Mouse (Mus musculus) stomach, embryonic 15.5 days (tissue): ENCODE results near the gene Enox1. TPM values are rescaled to one million over a fixed set of nuclear protein-coding genes. Genes with fewer than 3 reads are reported as not detected.

Source experiments
- ATAC-seq: fragments of 200-750 bp; cut with Nextera tagmentation; 2 replicates; pipeline ENCODE4 v1.8.0; 2017; ENCODE audit warnings: low read depth, moderate number of reproducible peaks, moderate TSS enrichment; ENCODE audit not compliant: insufficient read depth, low FRiP score
- H3K27ac ChIP-seq: fragments of 300-500 bp; sonication (generic); 2 replicates; pipeline ENCODE4 v1.5.1; 2015; ENCODE audit warnings: mild to moderate bottlenecking, inconsistent platforms
- H3K27me3 ChIP-seq: fragments of 300-500 bp; sonication (generic); replicated peaks from 2 replicates; pipeline ENCODE4 v1.6.1; 2015; ENCODE audit warnings: inconsistent platforms
- H3K36me3 ChIP-seq: fragments of 300-500 bp; sonication (generic); 2 replicates; pipeline ENCODE4 v1.6.1; 2015; ENCODE audit warnings: inconsistent platforms
- H3K4me1 ChIP-seq: fragments of 300-500 bp; sonication (generic); 2 replicates; pipeline ENCODE4 v1.6.1; 2015; ENCODE audit warnings: inconsistent platforms
- H3K4me2 ChIP-seq: fragments of 300-500 bp; sonication (generic); 2 replicates; pipeline ENCODE4 v1.6.1; 2015; ENCODE audit warnings: mild to moderate bottlenecking, inconsistent platforms
- H3K4me3 ChIP-seq: fragments of 300-500 bp; sonication (generic); replicated peaks from 2 replicates; pipeline ENCODE4 v1.5.1; 2015; ENCODE audit warnings: inconsistent platforms
- H3K9ac ChIP-seq: fragments of 300-500 bp; sonication (generic); 2 replicates; pipeline ENCODE4 v1.6.1; 2015; ENCODE audit warnings: inconsistent platforms
- H3K9me3 ChIP-seq: fragments of 300-500 bp; sonication (generic); 2 replicates; pipeline ENCODE4 v1.6.1; 2016; ENCODE audit warnings: inconsistent platforms
- WGBS: fragments of 180-500 bp; shearing (Covaris S2); methylation state at CpG from one replicate; pipeline ENCODE4 v1.1.7; 2015; 5-methylcytosine and 5-hydroxymethylcytosine counted together
- polyA plus RNA-seq: library from polyadenylated mRNA; unstranded; fragments of >200 nt; fragmentation: Nextera tagmentation; extraction: Ambion mirVana; gene quantifications from 2 replicates; pipeline ENCODE4 v1.2.1, GENCODE M21; 2015

Enox1 gene
- polyA plus RNA-seq, 1 experiment from 2014 or later: 6.2 TPM

DNA sequence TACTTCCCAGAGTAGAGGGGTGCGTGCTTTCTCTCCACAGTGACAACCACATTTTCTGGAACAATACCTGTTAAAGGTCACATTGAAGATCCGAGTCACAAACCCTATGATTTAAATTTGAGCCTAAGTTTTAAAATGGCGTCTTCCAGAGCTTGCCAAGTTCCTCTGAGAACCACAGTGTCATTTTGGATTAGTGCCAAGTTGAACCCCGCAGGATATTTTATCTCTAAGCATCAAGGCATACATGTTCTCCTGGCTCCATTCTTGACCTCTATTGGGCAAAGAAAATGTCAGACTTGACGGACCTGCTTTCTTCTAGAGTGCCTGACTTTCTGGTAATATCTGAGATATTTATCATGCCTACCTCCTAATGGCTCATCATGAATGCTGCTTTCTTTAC, 282.9 kb downstream of the Enox1 start:
- Histone ChIP-seq H3K9me3 (no peaks in the 10 kb centered on the region), H3K4me2 (no peak overlapping the region), H3K9ac (no peak overlapping the region), H3K4me1 (no peaks in the 10 kb centered on the region), H3K36me3 (no peaks in the 10 kb centered on the region), H3K4me3 (no peak overlapping the region), H3K27ac (no peak overlapping the region), H3K27me3 (no peaks in the 10 kb centered on the region)
- WGBS: 72% methylated on average over 5 of the region's 5 CpGs
- no peak for ATAC-seq

GRCm38 (mm10) chr14:77440805-77441204, 284.2 kb downstream of the Enox1 start:
- H3K4me3 ChIP-seq: no peak overlapping the region
- ATAC-seq: no peak
- 63% methylated on average over 7 of the region's 7 CpGs for WGBS
- no peak overlapping the region for H3K27ac ChIP-seq
- H3K36me3 ChIP-seq: no peaks in the 10 kb centered on the region
- H3K4me2 ChIP-seq: no peak overlapping the region
- no peak overlapping the region for H3K9ac ChIP-seq
- no peaks in the 10 kb centered on the region for H3K9me3 ChIP-seq
- no peaks in the 10 kb centered on the region for H3K27me3 ChIP-seq
- H3K4me1 ChIP-seq: no peaks in the 10 kb centered on the region

DNA sequence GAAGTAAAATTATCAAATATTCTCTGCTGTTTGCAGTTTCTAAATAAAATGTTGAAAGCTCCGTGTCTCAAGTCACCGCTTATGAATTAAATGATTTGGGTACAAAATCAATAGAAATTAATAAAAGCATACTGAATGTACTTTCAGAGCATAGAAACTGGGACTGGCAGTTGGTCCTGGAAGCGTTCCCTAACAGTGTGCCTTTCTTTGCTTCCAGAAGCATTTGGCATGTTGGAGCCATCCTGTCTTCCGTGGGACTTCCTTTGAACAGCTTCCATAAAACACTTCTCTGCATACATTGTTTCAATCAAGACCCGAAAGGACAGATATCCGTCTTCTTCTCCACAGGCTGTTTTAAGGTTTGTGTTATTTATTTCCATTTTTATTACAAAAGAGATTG, 285.0 kb downstream of the Enox1 start:
- H3K4me1 ChIP-seq: no peaks in the 10 kb centered on the region
- no peaks in the 10 kb centered on the region for H3K9me3 ChIP-seq
- H3K4me2 ChIP-seq: no peak overlapping the region
- H3K4me3 ChIP-seq: no peak overlapping the region
- no peak overlapping the region for H3K9ac ChIP-seq
- H3K27me3 ChIP-seq: no peaks in the 10 kb centered on the region
- ATAC-seq: no peak
- no peak overlapping the region for H3K27ac ChIP-seq
- no peaks in the 10 kb centered on the region for H3K36me3 ChIP-seq
- WGBS: 89% methylated on average over 6 of the region's 6 CpGs

- Histone ChIP-seq H3K4me3 (no peak overlapping the region), H3K4me1 (no peaks in the 10 kb centered on the region), H3K9ac (no peak overlapping the region), H3K27me3 (no peaks in the 10 kb centered on the region), H3K4me2 (no peak overlapping the region), H3K27ac (no peak overlapping the region), H3K36me3 (no peaks in the 10 kb centered on the region), H3K9me3 (no peaks in the 10 kb centered on the region)
- ATAC-seq: no peak
- WGBS: 64% methylated on average over 4 of the region's 4 CpGs
Measured at GRCm38 (mm10) chr14:77448001-77448400, 291.4 kb downstream of the Enox1 start.

DNA sequence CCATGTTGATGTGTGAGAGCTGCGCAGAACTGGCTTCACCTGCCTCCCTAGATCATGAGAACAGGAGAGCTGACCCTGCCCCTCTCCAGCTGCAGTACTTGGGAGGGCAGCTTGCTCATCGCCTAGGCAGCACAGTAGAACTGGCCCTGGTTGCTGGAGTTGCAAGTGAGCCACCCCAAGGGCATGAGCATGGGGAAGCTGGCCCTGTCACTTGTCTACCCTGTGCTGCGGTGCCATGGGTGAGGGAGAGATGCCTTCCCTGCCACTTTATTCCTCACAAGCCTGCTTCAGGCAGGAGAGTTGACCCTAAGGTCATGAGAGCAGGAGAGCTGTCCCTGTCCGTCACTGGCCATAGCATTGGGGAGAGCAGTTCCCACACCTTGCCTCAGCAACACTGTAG, 295.4 kb downstream of the Enox1 start:
- Histone ChIP-seq H3K4me3 (no peak overlapping the region), H3K4me2 (no peak overlapping the region), H3K9ac (no peak overlapping the region), H3K36me3 (no peaks in the 10 kb centered on the region), H3K27me3 (no peaks in the 10 kb centered on the region), H3K4me1 (no peaks in the 10 kb centered on the region), H3K27ac (no peak overlapping the region), H3K9me3 (no peaks in the 10 kb centered on the region)
- no peak for ATAC-seq
- WGBS: 94% methylated on average over 4 of the region's 4 CpGs

DNA sequence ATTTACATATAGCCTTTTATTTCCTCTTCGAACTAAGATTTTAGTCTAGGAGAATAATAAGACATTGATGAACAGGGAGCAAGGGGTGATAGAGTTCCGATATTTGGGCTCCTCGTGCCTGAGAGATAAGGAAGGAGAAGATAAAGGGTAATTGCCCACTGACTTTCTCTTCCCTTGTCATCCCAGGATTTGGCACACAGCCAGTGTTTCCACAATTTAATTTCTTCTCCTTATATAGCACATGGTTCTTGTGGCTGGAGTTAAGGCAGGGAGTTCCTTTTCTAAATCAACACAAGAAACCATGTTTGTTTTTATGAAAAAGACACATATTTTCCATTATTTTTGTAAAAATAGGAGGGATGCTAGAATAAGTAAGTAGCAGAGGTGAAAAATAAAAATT, 299.5 kb downstream of the Enox1 start:
- Histone ChIP-seq H3K9me3 (no peaks in the 10 kb centered on the region), H3K4me1 (0 out of 2 replicates have a peak, but pooled peaks cover 4% of the 10 kb centered on the region), H3K9ac (no peak overlapping the region), H3K27me3 (no peaks in the 10 kb centered on the region), H3K4me2 (no peak overlapping the region), H3K27ac (no peak overlapping the region), H3K4me3 (no peak overlapping the region), H3K36me3 (no peaks in the 10 kb centered on the region)
- WGBS: 36% methylated on average over 3 of the region's 3 CpGs
- ATAC-seq: no peak

GRCm38 (mm10) chr14:77456876-77457275, 300.3 kb downstream of the Enox1 start:
- H3K9ac ChIP-seq: no peak overlapping the region
- H3K4me1 ChIP-seq: 0 out of 2 replicates have a peak, but pooled peaks cover 4% of the 10 kb centered on the region
- no peaks in the 10 kb centered on the region for H3K36me3 ChIP-seq
- no peak for ATAC-seq
- 42% methylated on average over 7 of the region's 7 CpGs for WGBS
- H3K4me2 ChIP-seq: no peak overlapping the region
- no peak overlapping the region for H3K27ac ChIP-seq
- no peaks in the 10 kb centered on the region for H3K9me3 ChIP-seq
- no peaks in the 10 kb centered on the region for H3K27me3 ChIP-seq
- H3K4me3 ChIP-seq: no peak overlapping the region

DNA sequence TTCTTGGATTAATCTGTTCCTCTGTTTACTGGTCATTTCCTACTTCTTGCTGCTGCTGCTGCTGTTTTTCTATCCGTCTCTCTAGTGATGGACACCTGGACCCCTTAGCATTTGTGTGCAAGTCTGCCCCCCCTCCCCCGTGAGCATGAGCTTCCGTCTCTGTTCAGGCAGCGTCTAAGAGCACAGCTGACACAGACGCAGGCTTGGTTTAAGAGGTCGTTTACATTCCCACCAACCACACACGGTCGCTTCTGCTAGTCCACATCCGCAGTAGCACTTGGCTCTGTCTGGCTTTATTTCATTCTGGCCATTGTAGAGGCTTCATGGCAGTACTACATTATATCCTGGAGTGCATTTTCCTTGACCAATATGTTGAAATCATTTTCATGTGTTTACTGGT, 301.7 kb downstream of the Enox1 start:
- Histone ChIP-seq H3K4me2 (no peak overlapping the region), H3K9me3 (no peaks in the 10 kb centered on the region), H3K27me3 (no peaks in the 10 kb centered on the region), H3K9ac (no peak overlapping the region), H3K4me1 (0 out of 2 replicates have a peak, but pooled peaks cover 4% of the 10 kb centered on the region), H3K27ac (no peak overlapping the region), H3K4me3 (no peak overlapping the region), H3K36me3 (no peaks in the 10 kb centered on the region)
- 14% methylated on average over 9 of the region's 9 CpGs for WGBS
- ATAC-seq: no peak

DNA sequence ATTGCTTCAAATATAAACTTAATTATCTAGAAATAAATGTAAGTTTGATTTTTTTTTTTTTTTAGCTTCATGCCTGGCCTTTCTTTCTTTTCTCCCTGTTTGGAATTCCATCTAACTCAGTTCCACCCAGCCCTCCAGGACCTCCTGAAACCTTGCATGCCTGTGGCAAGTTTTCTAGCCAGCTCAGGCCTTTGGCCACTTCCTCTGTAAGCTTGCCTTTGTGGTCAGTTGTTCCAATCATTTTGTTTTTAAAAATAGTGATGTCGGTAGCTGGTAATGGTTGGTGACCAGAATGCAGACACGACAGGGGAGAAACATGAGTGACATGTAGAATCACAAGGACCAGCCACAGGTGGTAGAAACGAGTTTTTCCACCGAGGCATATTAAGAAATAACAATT, 307.4 kb downstream of the Enox1 start:
- Histone ChIP-seq H3K27ac (no peak overlapping the region), H3K36me3 (no peaks in the 10 kb centered on the region), H3K4me2 (no peak overlapping the region), H3K27me3 (no peaks in the 10 kb centered on the region), H3K9me3 (no peaks in the 10 kb centered on the region), H3K4me1 (no peaks in the 10 kb centered on the region), H3K9ac (no peak overlapping the region), H3K4me3 (no peak overlapping the region)
- 76% methylated on average over 4 of the region's 4 CpGs for WGBS
- ATAC-seq: no peak

DNA sequence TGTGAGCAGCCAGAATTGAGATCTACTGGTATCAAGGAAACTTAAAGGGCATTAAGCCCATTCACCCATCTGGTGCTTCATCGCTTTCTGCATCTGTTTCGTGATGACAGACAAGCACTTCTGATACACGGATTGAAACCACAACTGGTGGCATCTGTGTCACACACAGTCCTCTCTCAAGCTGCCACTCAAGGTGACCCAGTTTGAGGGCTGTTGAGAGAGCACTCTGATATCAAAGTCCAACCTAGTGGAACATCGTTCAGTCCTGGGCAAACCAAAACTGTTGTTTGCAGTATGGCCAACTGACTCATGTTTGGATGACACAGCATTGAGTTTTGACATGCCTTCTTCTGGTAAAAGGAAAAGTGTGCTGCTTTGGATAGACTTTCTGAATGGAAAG, 308.2 kb downstream of the Enox1 start:
- WGBS: 87% methylated on average over 4 of the region's 4 CpGs
- H3K36me3 ChIP-seq: no peaks in the 10 kb centered on the region
- no peak for ATAC-seq

GRCm38 (mm10) chr14:77470577-77470976, 314.0 kb downstream of the Enox1 start:
- Histone ChIP-seq H3K4me2 (no peak overlapping the region), H3K4me3 (no peak overlapping the region), H3K27me3 (no peaks in the 10 kb centered on the region), H3K36me3 (no peaks in the 10 kb centered on the region), H3K9me3 (no peaks in the 10 kb centered on the region), H3K9ac (no peak overlapping the region), H3K27ac (no peak overlapping the region), H3K4me1 (no peaks in the 10 kb centered on the region)
- 86% methylated on average over 3 of the region's 3 CpGs for WGBS
- ATAC-seq: no peak

More for the DNA sequence above, 308.2 kb downstream of the Enox1 start:
- Histone ChIP-seq H3K9me3 (no peaks in the 10 kb centered on the region), H3K4me2 (no peak overlapping the region), H3K4me3 (no peak overlapping the region), H3K27me3 (no peaks in the 10 kb centered on the region), H3K4me1 (no peaks in the 10 kb centered on the region), H3K27ac (no peak overlapping the region), H3K9ac (no peak overlapping the region)

GRCm38 (mm10) chr14:77473501-77473900, 316.9 kb downstream of the Enox1 start:
- Histone ChIP-seq H3K4me2 (no peak overlapping the region), H3K4me3 (no peak overlapping the region), H3K27me3 (no peaks in the 10 kb centered on the region), H3K9ac (no peak overlapping the region), H3K4me1 (no peaks in the 10 kb centered on the region), H3K27ac (no peak overlapping the region), H3K9me3 (no peaks in the 10 kb centered on the region), H3K36me3 (no peaks in the 10 kb centered on the region)
- no peak for ATAC-seq
- 84% methylated on average over 4 of the region's 4 CpGs for WGBS

DNA sequence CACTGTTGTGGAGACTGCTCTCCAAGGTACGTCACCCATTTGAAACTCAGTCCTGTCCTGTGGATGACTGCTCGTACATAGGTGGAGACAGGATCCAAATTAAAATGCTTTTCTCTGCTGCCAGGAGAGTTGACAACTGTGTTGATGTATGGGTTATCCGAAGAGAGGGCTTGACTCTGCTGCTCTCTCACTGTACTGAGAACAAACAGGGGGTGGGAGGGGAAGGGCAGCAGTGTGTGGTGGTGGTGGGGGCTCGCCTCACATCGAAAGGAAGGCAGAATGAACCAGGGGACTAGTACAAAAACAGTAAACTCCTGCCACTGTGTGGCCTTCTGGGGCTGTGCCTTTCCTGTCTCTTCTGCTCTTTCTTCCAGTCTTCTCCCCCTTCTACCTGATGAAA, 317.5 kb downstream of the Enox1 start:
- Histone ChIP-seq H3K4me2 (no peak overlapping the region), H3K9ac (no peak overlapping the region), H3K27ac (no peak overlapping the region), H3K27me3 (no peaks in the 10 kb centered on the region), H3K9me3 (no peaks in the 10 kb centered on the region), H3K4me3 (no peak overlapping the region), H3K4me1 (no peaks in the 10 kb centered on the region), H3K36me3 (no peaks in the 10 kb centered on the region)
- ATAC-seq: no peak
- 35% methylated on average over 5 of the region's 5 CpGs for WGBS
